Mouse (Mus musculus) gastrocnemius, postnatal 14 days (tissue): Measurements from ENCODE around the gene 1700034J05Rik. TPM values are rescaled to one million over a fixed set of nuclear protein-coding genes. Genes with fewer than 3 reads are reported as not detected.

Experiments used
- total RNA-seq, 2 experiments: library from RNA; stranded (reverse); gene quantifications; 2 replicates each; pipeline ENCODE4 v1.2.3; 2021

1700034J05Rik gene
- total RNA-seq, 2 experiments from 2014 or later = not detected

Other genes with a start within 250 kb of the 1700034J05Rik start
- gene Stk38l, start 229.4 kb downstream of the 1700034J05Rik start, total RNA-seq = 1 to 10 TPM; 6.9 to 7.5 TPM
- 1 to 10 TPM in 1 of 2 experiments, under 1 TPM in 1; 0.64 to 1.5 TPM for gene Arntl2, start 158.4 kb downstream of the 1700034J05Rik start, total RNA-seq
- not detected for gene Smco2, start 104.3 kb downstream of the 1700034J05Rik start, total RNA-seq
- gene Ppfibp1, start 65.9 kb downstream of the 1700034J05Rik start, total RNA-seq = 10 to 100 TPM; 43.5 to 49.8 TPM
- under 1 TPM; 0.27 to 0.53 TPM for gene Rep15, start 78.2 kb upstream of the 1700034J05Rik start, total RNA-seq
- gene Mrps35, start 88.3 kb upstream of the 1700034J05Rik start, total RNA-seq = 10 to 100 TPM; 50.4 to 56.3 TPM
- under 1 TPM in 1 of 2 experiments, not detected in 1; 0.18 TPM for gene Mansc4, start 132.6 kb upstream of the 1700034J05Rik start, total RNA-seq
- 1 to 10 TPM; 3.5 to 3.9 TPM for gene Klhl42, start 137.0 kb upstream of the 1700034J05Rik start, total RNA-seq